Mouse (Mus musculus) heart, postnatal 0 days (tissue): ENCODE measurements around the gene Ranbp3.

Experiments
- CTCF ChIP-seq: IDR thresholded peaks from 2 replicates; pipeline ENCODE4 v1.5.1; 2016; ENCODE audit warnings: antibody characterized with exemption, control low read depth, low read depth
- EP300 ChIP-seq: IDR thresholded peaks from 2 replicates; pipeline ENCODE4 v1.6.1; 2016; ENCODE audit warnings: antibody characterized with exemption, low read depth

DNA sequence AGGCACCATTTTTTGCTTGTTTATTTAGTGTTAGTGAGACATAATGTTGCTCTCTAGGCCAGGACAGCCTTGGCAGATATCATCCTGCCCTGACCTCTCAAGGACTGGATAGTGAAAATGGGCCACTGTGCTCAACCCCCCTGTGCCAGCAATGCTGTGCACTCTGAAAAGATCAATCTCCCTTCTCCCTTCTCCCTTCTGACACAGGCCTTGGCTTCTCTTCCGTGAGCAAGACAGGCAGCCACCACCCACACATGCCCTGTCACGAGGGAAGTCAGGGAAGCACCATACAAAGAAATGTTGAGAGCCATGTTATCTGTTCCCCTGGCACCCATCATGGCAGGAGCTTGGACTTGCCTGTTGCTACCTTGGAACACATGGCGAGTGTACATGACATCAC lies 17.8 kb upstream of the Ranbp3 start:
- TF ChIP-seq EP300 (no peak), CTCF (no peak)
